Mouse (Mus musculus): ENCODE measurements at regions not wholly inside any gene's neighbourhood (a gene's known extent, or its start where the extent isn't known, plus 50 kb on each side); places are given as distances from the start of the nearest gene placed in this dataset.
"Not testable (repeated sequence)": the region's sequence is repeated elsewhere in the genome, so short reads cannot be mapped to it uniquely, and the experiment has no call there.

- peak overlapping the region; percentile 30 for H3K4me2 ChIP-seq (ENCODE audit: low read length)
- no peak overlapping the region for H3K4me3 ChIP-seq (replicated peaks; ENCODE audit: low read length)
- no peaks in the 10 kb centered on the region for H3K9me3 ChIP-seq (ENCODE audit: control insufficient read depth, low read length)
- H3K27ac ChIP-seq (ENCODE audit: low read length): no peak overlapping the region
- ATAC-seq: peak; percentile 96
- H3K27me3 ChIP-seq (replicated peaks; ENCODE audit: control insufficient read depth, insufficient read depth, low read length): peaks cover 28% of the 10 kb centered on the region
- H3K36me3 ChIP-seq (ENCODE audit: control insufficient read depth, insufficient read depth): no peaks in the 10 kb centered on the region
- 14% methylated on average over 12 of the region's 12 CpGs for WGBS
- no peaks in the 10 kb centered on the region; the same call in 1 of the 2 replicates for H3K4me1 ChIP-seq (replicated peaks; ENCODE audit: control insufficient read depth, insufficient read depth, low read length)
- H3K9ac ChIP-seq (replicated peaks; ENCODE audit: low read depth, low read length): no peak overlapping the region
Measured at GRCm38 (mm10) chr2:147307488-147308386, 54.0 kb upstream of the Pax1 start.

DNA sequence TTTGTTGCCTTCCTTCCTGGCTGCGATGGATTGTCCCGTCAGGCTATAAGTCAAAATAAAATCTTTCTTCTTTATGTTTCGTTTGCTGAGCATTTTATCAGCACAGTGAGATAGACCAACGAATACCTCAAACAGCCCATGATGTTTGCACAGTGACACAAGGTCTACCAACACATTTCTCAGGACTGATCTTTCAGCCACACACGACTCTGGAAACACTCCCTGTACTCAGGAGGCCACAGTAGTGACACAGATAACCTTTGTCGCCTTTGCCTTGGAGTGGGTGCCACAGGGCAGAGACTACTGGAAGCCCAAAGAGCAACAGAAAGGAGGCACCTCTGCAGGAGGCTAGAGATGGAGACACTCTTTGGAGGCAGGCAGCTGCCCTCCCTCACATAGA is 55.0 kb upstream of the Pax1 start:
- no peak for ATAC-seq
- H3K27ac ChIP-seq (ENCODE audit: low read length): no peak overlapping the region

GRCm38 (mm10) chr2:147305262-147305661 is 56.5 kb upstream of the Pax1 start:
- no peak for ATAC-seq
- H3K9me3 ChIP-seq (ENCODE audit: control insufficient read depth, low read length): no peaks in the 10 kb centered on the region
- no peak overlapping the region for H3K27ac ChIP-seq (ENCODE audit: low read length)
- no peaks in the 10 kb centered on the region; the same call in 1 of the 2 replicates for H3K4me1 ChIP-seq (replicated peaks; ENCODE audit: control insufficient read depth, insufficient read depth, low read length)
- H3K9ac ChIP-seq (replicated peaks; ENCODE audit: low read depth, low read length): no peak overlapping the region
- no peak overlapping the region for H3K4me2 ChIP-seq (ENCODE audit: low read length)
- H3K27me3 ChIP-seq (replicated peaks; ENCODE audit: control insufficient read depth, insufficient read depth, low read length): peaks cover 28% of the 10 kb centered on the region
- H3K36me3 ChIP-seq (ENCODE audit: control insufficient read depth, insufficient read depth): no peaks in the 10 kb centered on the region
- no peak overlapping the region for H3K4me3 ChIP-seq (replicated peaks; ENCODE audit: low read length)
- 19% methylated on average over 5 of the region's 5 CpGs for WGBS

More for the DNA sequence above, 55.0 kb upstream of the Pax1 start:
- Histone ChIP-seq H3K36me3 (ENCODE audit: control insufficient read depth, insufficient read depth) (no peaks in the 10 kb centered on the region), H3K4me3 (replicated peaks; ENCODE audit: low read length) (no peak overlapping the region), H3K4me1 (replicated peaks; ENCODE audit: control insufficient read depth, insufficient read depth, low read length) (no peaks in the 10 kb centered on the region; the same call in 1 of the 2 replicates), H3K9ac (replicated peaks; ENCODE audit: low read depth, low read length) (no peak overlapping the region), H3K27me3 (replicated peaks; ENCODE audit: control insufficient read depth, insufficient read depth, low read length) (peaks cover 28% of the 10 kb centered on the region), H3K9me3 (ENCODE audit: control insufficient read depth, low read length) (no peaks in the 10 kb centered on the region), H3K4me2 (ENCODE audit: low read length) (no peak overlapping the region)
- WGBS: 76% methylated on average over 6 of the region's 6 CpGs

- peaks cover 10% of the 10 kb centered on the region for H3K27me3 ChIP-seq (replicated peaks; ENCODE audit: control insufficient read depth, insufficient read depth, low read length)
- H3K36me3 ChIP-seq (ENCODE audit: control insufficient read depth, insufficient read depth): no peaks in the 10 kb centered on the region
- no peak for ATAC-seq
- no peak overlapping the region for H3K9ac ChIP-seq (replicated peaks; ENCODE audit: low read depth, low read length)
- H3K9me3 ChIP-seq (ENCODE audit: control insufficient read depth, low read length): no peaks in the 10 kb centered on the region
- peaks cover 13% of the 10 kb centered on the region for H3K4me1 ChIP-seq (replicated peaks; ENCODE audit: control insufficient read depth, insufficient read depth, low read length)
- H3K27ac ChIP-seq (ENCODE audit: low read length): no peak overlapping the region
- H3K4me3 ChIP-seq (replicated peaks; ENCODE audit: low read length): no peak overlapping the region
- 100% methylated on average over 1 of the region's 1 CpGs for WGBS
- no peak overlapping the region for H3K4me2 ChIP-seq (ENCODE audit: low read length)
Measured at GRCm38 (mm10) chr2:147300503-147300902, 61.2 kb upstream of the Pax1 start.

DNA sequence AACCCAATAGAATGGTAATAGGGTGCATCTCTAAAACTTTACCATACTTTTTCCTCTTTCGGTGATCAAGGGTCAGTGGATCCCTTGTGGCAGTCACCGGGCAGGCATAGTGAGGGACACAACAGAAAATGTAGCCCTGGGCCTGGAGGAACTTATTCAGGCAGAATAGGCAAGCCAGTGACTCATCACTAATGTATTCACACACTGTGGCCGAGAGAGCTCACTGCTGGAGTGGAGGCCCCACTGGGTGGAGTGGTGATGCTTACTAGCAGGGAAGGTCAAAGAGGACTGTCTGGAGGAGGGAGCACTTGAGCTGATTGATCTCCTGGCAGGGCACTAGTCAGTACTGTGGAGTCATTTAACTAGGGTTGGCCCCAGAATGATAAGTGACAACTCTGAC is 62.4 kb upstream of the Pax1 start:
- H3K4me3 ChIP-seq (replicated peaks; ENCODE audit: low read length): no peak overlapping the region
- WGBS: 65% methylated on average over 3 of the region's 3 CpGs
- no peak for ATAC-seq
- no peaks in the 10 kb centered on the region for H3K9me3 ChIP-seq (ENCODE audit: control insufficient read depth, low read length)
- peaks cover 13% of the 10 kb centered on the region for H3K4me1 ChIP-seq (replicated peaks; ENCODE audit: control insufficient read depth, insufficient read depth, low read length)
- no peak overlapping the region for H3K9ac ChIP-seq (replicated peaks; ENCODE audit: low read depth, low read length)
- no peak overlapping the region for H3K4me2 ChIP-seq (ENCODE audit: low read length)
- H3K27me3 ChIP-seq (replicated peaks; ENCODE audit: control insufficient read depth, insufficient read depth, low read length): peaks cover 6% of the 10 kb centered on the region
- no peak overlapping the region for H3K27ac ChIP-seq (ENCODE audit: low read length)
- H3K36me3 ChIP-seq (ENCODE audit: control insufficient read depth, insufficient read depth): no peaks in the 10 kb centered on the region

GRCm38 (mm10) chr2:147298499-147298896 is 63.2 kb upstream of the Pax1 start:
- Histone ChIP-seq H3K4me3 (replicated peaks; ENCODE audit: low read length) (no peak overlapping the region), H3K4me2 (ENCODE audit: low read length) (no peak overlapping the region), H3K36me3 (ENCODE audit: control insufficient read depth, insufficient read depth) (no peaks in the 10 kb centered on the region), H3K27ac (ENCODE audit: low read length) (peak overlapping the region; percentile 66), H3K27me3 (replicated peaks; ENCODE audit: control insufficient read depth, insufficient read depth, low read length) (peaks cover 3% of the 10 kb centered on the region; the same call in 1 of the 2 replicates), H3K9ac (replicated peaks; ENCODE audit: low read depth, low read length) (no peak overlapping the region), H3K9me3 (ENCODE audit: control insufficient read depth, low read length) (no peaks in the 10 kb centered on the region), H3K4me1 (replicated peaks; ENCODE audit: control insufficient read depth, insufficient read depth, low read length) (peaks cover 13% of the 10 kb centered on the region)
- peak; percentile 98 for ATAC-seq
- WGBS: 14% methylated on average over 7 of the region's 7 CpGs

- Histone ChIP-seq H3K9ac (replicated peaks; ENCODE audit: low read depth, low read length) (no peak overlapping the region), H3K27me3 (replicated peaks; ENCODE audit: control insufficient read depth, insufficient read depth, low read length) (peaks cover 2% of the 10 kb centered on the region; the same call in 1 of the 2 replicates), H3K4me2 (ENCODE audit: low read length) (no peak overlapping the region), H3K36me3 (ENCODE audit: control insufficient read depth, insufficient read depth) (no peaks in the 10 kb centered on the region), H3K27ac (ENCODE audit: low read length) (peak overlapping the region; percentile 66), H3K9me3 (ENCODE audit: control insufficient read depth, low read length) (no peaks in the 10 kb centered on the region), H3K4me3 (replicated peaks; ENCODE audit: low read length) (no peak overlapping the region), H3K4me1 (replicated peaks; ENCODE audit: control insufficient read depth, insufficient read depth, low read length) (peaks cover 13% of the 10 kb centered on the region)
- WGBS: 36% methylated on average over 11 of the region's 11 CpGs
- ATAC-seq: peak; percentile 82
Measured at GRCm38 (mm10) chr2:147297876-147298498, 63.7 kb upstream of the Pax1 start.

DNA sequence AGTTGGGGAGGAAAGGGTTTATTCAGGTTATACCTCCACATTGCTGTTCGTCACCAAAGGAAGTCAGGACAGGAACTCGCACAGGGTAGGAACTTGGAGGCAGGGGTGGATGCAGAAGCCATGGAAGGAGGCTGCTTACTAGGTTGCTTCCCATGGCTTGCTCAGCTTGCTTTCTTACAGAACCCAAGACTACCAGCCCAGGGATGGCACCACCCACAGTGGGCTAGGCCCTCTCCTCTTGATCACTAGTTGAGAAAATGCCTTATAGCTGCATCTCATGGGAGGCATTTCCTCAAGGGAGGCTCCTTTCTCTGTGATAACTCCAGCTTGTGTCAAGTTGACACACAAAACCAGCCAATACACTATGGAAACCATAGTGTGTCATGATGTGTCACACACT is 66.8 kb upstream of the Pax1 start:
- H3K4me2 ChIP-seq (ENCODE audit: low read length); H3K27me3 ChIP-seq (replicated peaks; ENCODE audit: control insufficient read depth, insufficient read depth, low read length); ATAC-seq; H3K9me3 ChIP-seq (ENCODE audit: control insufficient read depth, low read length); H3K4me3 ChIP-seq (replicated peaks; ENCODE audit: low read length); H3K36me3 ChIP-seq (ENCODE audit: control insufficient read depth, insufficient read depth); H3K27ac ChIP-seq (ENCODE audit: low read length); H3K9ac ChIP-seq (replicated peaks; ENCODE audit: low read depth, low read length): not testable (repeated sequence)
- WGBS: 88% methylated on average over 2 of the region's 2 CpGs
- peaks cover 13% of the 10 kb centered on the region for H3K4me1 ChIP-seq (replicated peaks; ENCODE audit: control insufficient read depth, insufficient read depth, low read length)

DNA sequence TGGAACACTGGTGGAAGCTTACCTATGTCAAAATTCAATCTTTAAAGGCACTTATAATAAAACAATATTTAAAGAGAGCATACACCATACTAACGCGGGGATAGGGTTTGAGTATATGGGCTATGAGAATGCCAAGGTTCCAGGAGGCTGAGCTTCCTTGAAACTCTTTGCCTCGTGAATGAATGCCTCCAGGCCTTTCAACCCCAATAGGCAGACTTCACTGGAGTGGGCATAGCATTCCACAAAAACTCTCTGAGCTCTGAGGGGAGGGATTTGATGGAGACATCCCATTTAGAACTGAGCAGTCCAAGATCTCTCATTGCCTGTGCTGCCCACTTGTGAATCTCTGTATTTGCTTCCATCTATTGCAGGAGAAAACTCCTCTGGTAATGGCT is 68.4 kb upstream of the Pax1 start:
- no peak for ATAC-seq
- no peak overlapping the region for H3K27ac ChIP-seq (ENCODE audit: low read length)
- 55% methylated on average over 3 of the region's 3 CpGs for WGBS
- H3K9me3 ChIP-seq (ENCODE audit: control insufficient read depth, low read length): no peaks in the 10 kb centered on the region
- H3K36me3 ChIP-seq (ENCODE audit: control insufficient read depth, insufficient read depth): no peaks in the 10 kb centered on the region
- H3K4me1 ChIP-seq (replicated peaks; ENCODE audit: control insufficient read depth, insufficient read depth, low read length): peaks cover 6% of the 10 kb centered on the region
- H3K4me2 ChIP-seq (ENCODE audit: low read length): no peak overlapping the region
- H3K4me3 ChIP-seq (replicated peaks; ENCODE audit: low read length): no peak overlapping the region
- H3K9ac ChIP-seq (replicated peaks; ENCODE audit: low read depth, low read length): no peak overlapping the region
- no peaks in the 10 kb centered on the region for H3K27me3 ChIP-seq (replicated peaks; ENCODE audit: control insufficient read depth, insufficient read depth, low read length)
